Mouse (Mus musculus) cerebellum, adult (tissue): ENCODE results near the gene Plekhj1.

Source experiments
- ATAC-seq: cut with Nextera tagmentation; 2 replicates; pipeline ENCODE4 v1.9.2; 2017; ENCODE audit warnings: mild to moderate bottlenecking, moderate library complexity, mixed read lengths; ENCODE audit not compliant: insufficient number of reproducible peaks, low FRiP score, low TSS enrichment

Plekhj1 gene

GRCm38 (mm10) chr10:80806341-80807056 is 8.1 kb upstream of the Plekhj1 start:
- ATAC-seq = no peak

- ATAC-seq = 0 out of 2 replicates have a peak, but pooled peaks have one; percentile 12
Observed at GRCm38 (mm10) chr10:80805925-80806324, 7.5 kb upstream of the Plekhj1 start.

- ATAC-seq = no peak
Observed at GRCm38 (mm10) chr10:80805322-80805721, 6.9 kb upstream of the Plekhj1 start.

- ATAC-seq = no peak
Observed at GRCm38 (mm10) chr10:80804916-80805315, 6.5 kb upstream of the Plekhj1 start, which contains the start of gene Amh. Gene Amh, plus strand, starts transcription at chr10:80805243.

- no peak for ATAC-seq
Observed at GRCm38 (mm10) chr10:80804340-80804739, 5.9 kb upstream of the Plekhj1 start.

- no peak for ATAC-seq
Observed at GRCm38 (mm10) chr10:80802996-80803395, 4.6 kb upstream of the Plekhj1 start.

GRCm38 (mm10) chr10:80802204-80802912 is 3.9 kb upstream of the Plekhj1 start:
- no peak for ATAC-seq

GRCm38 (mm10) chr10:80799070-80799566 is 692 bp upstream of the Plekhj1 start:
- ATAC-seq = no peak

GRCm38 (mm10) chr10:80797186-80798149 is 958 bp downstream of the Plekhj1 start:
- peak; percentile 28; the same call in 1 of the 2 replicates for ATAC-seq

- ATAC-seq = no peak
Observed at GRCm38 (mm10) chr10:80796307-80796848, 2.0 kb downstream of the Plekhj1 start.

- ATAC-seq = no peak
Observed at GRCm38 (mm10) chr10:80794750-80795149, 3.7 kb downstream of the Plekhj1 start.

- no peak for ATAC-seq
Observed at GRCm38 (mm10) chr10:80793803-80794202, 4.6 kb downstream of the Plekhj1 start.

GRCm38 (mm10) chr10:80793033-80793784 is 5.2 kb downstream of the Plekhj1 start:
- ATAC-seq = peak; percentile 16; the same call in 1 of the 2 replicates

GRCm38 (mm10) chr10:80792175-80793032 is 6.0 kb downstream of the Plekhj1 start:
- ATAC-seq = peak; percentile 68; the same call in 1 of the 2 replicates

- no peak; the same call in 1 of the 2 replicates for ATAC-seq
Observed at GRCm38 (mm10) chr10:80791476-80792174, 6.8 kb downstream of the Plekhj1 start.

GRCm38 (mm10) chr10:80790761-80791404 is 7.5 kb downstream of the Plekhj1 start:
- ATAC-seq = no peak

- no peak for ATAC-seq
Observed at GRCm38 (mm10) chr10:80787517-80787916, 10.9 kb downstream of the Plekhj1 start.
